In genomic region chr1:91760140-91760986, GRCm38 (mm10) we compare ENCODE assay signal across 11 mouse cellular contexts. TPM values are rescaled to one million over a fixed set of nuclear protein-coding genes. Genes with fewer than 3 reads are reported as not detected.
DNase-seq lines count a peak whose midpoint lies in the region; ATAC-seq lines count a peak whose summit lies in the region.
"Had no signal": no experiment of that assay in that cellular context is flagged by ENCODE, and none has a peak within 500 bp of the region (broad histone marks: within the 10 kb centered on the region; RNA-seq: fewer than 3 reads in every experiment).

No protein-coding gene starts in this region.

- H3K27me3 ChIP-seq in heart, embryonic 10.5 days (ENCODE audit: insufficient read depth, poor library complexity, severe bottlenecking) = no peaks in the 10 kb centered on the region
- H3K27me3 ChIP-seq in forebrain, embryonic 15.5 days = no peaks in the 10 kb centered on the region

- peak; percentile 63 for ATAC-seq in forebrain, embryonic 15.5 days (replicated peaks)

- H3K4me2 ChIP-seq in forebrain, embryonic 15.5 days (replicated peaks) = no peak overlapping the region; the same call in 1 of the 2 replicates

- H3K4me3 ChIP-seq in heart, embryonic 10.5 days = no peak overlapping the region
- H3K4me3 ChIP-seq in forebrain, embryonic 15.5 days = no peak overlapping the region
- H3K4me3 ChIP-seq: myocyte had no signal

- 54% methylated on average over 14 of the region's 14 CpGs for WGBS in heart, embryonic 10.5 days
- 43% methylated on average over 14 of the region's 14 CpGs for WGBS in forebrain, embryonic 15.5 days

- H3K9ac ChIP-seq in forebrain, embryonic 15.5 days (replicated peaks) = no peak overlapping the region

- H3K4me1 ChIP-seq in heart, embryonic 10.5 days = peaks cover 36% of the 10 kb centered on the region
- peaks cover 24% of the 10 kb centered on the region for H3K4me1 ChIP-seq in forebrain, embryonic 15.5 days

- H3K36me3 ChIP-seq in heart, embryonic 10.5 days = no peaks in the 10 kb centered on the region
- H3K36me3 ChIP-seq in forebrain, embryonic 15.5 days = no peaks in the 10 kb centered on the region

- H3K27ac ChIP-seq in heart, embryonic 10.5 days = peak overlapping the region; percentile 64
- H3K27ac ChIP-seq in forebrain, embryonic 15.5 days (replicated peaks) = peak overlapping the region; percentile 53

- no peaks in the 10 kb centered on the region for H3K9me3 ChIP-seq in heart, embryonic 10.5 days
- H3K9me3 ChIP-seq in forebrain, embryonic 15.5 days = no peaks in the 10 kb centered on the region

- no peak for DNase-seq in heart, embryonic 10.5 days (ENCODE audit: low spot score)
- DNase-seq in heart, adult 8-10 months (ENCODE audit: low spot score) = no peak
- peak; percentile 22 for DNase-seq in brain, adult 2 months (ENCODE audit: low read depth, low spot score)
- peak; percentile 88 for DNase-seq in mesoderm, embryonic 11.5 days (ENCODE audit: low read depth, low spot score)
- no peak for DNase-seq in yolk sac, embryonic 10.5 days (ENCODE audit: low spot score)
- no peak for DNase-seq in urinary bladder, adult 2 months (ENCODE audit: low spot score)
- no peak for DNase-seq in cerebellum, adult 8-10 months
- DNase-seq: cerebellum, postnatal 36 days; liver had no signal

RNA-seq across cellular contexts. Expression of gene Twist2, which starts 40.9 kb away (rescaled TPM):
- polyA plus RNA-seq in heart, embryonic 10.5 days (2016; fragmentation: Nextera tagmentation; extraction: Ambion mirVana) = 5.8 and 17.9 TPM in 2 replicates
- total RNA-seq in heart, adult 8-10 months (2022) = 1 to 10 TPM in 3 of 4 experiments, under 1 TPM in 1; 1.00 to 1.8 (median 1.2) TPM
- polyA plus RNA-seq in forebrain, embryonic 15.5 days (2015; fragmentation: Nextera tagmentation; extraction: Ambion mirVana) = 0.29 and 0.86 TPM in 2 replicates
- 22.2 and 22.4 TPM in 2 replicates for polyA plus RNA-seq in urinary bladder, adult 2 months (2012; rRNA removed)

Comparison
In these comparisons a context has a peak if more than half of its experiments do, and no peak if none do; other contexts are left out.
1. DNase-seq: peak in brain, adult 2 months (single experiment) and mesoderm, embryonic 11.5 days (single experiment); none in heart, embryonic 10.5 days (single experiment), heart, adult 8-10 months (single experiment), yolk sac, embryonic 10.5 days (single experiment), urinary bladder, adult 2 months (single experiment) and cerebellum, adult 8-10 months (single experiment).